Comparison of ENCODE assay signal across 32 mouse cellular contexts in genomic region chr13:30711711-30712110, GRCm38 (mm10). TPM values are rescaled to one million over a fixed set of nuclear protein-coding genes. Genes with fewer than 3 reads are reported as not detected.
"Had no signal": no experiment of that assay in that cellular context is flagged by ENCODE, and none has a peak within 500 bp of the region (broad histone marks: within the 10 kb centered on the region; RNA-seq: fewer than 3 reads in every experiment).

No protein-coding gene starts in this region.

- DNase-seq: left cerebral cortex, postnatal 4 days; liver; liver, embryonic 13.5 days; liver, postnatal 0 days; lung, adult 18-20 months; lung, adult 2 months; lung, embryonic 14.5 days; lung, postnatal 10 days; lung, postnatal 14 days; lung, postnatal 36 days; lung, postnatal 4 days had no signal

- H3K27me3 ChIP-seq: limb, embryonic 12.5 days; limb, embryonic 13.5 days; limb, embryonic 15.5 days; liver, embryonic 12.5 days; liver, embryonic 13.5 days; liver, embryonic 15.5 days; lung, embryonic 15.5 days; midbrain, embryonic 12.5 days; midbrain, embryonic 13.5 days; midbrain, embryonic 15.5 days; neural tube, embryonic 12.5 days; neural tube, embryonic 13.5 days had no signal

- H3K9ac ChIP-seq: limb, embryonic 12.5 days; limb, embryonic 13.5 days; limb, embryonic 15.5 days; liver, embryonic 12.5 days; liver, embryonic 13.5 days; liver, embryonic 14.5 days; liver, embryonic 15.5 days; liver, postnatal 0 days; lung, embryonic 14.5 days; lung, embryonic 15.5 days; midbrain, embryonic 12.5 days; midbrain, embryonic 13.5 days; midbrain, embryonic 15.5 days; neural tube, embryonic 12.5 days; neural tube, embryonic 13.5 days had no signal

- ATAC-seq: liver, embryonic 12.5 days; liver, postnatal 0 days; lung, postnatal 0 days; midbrain, embryonic 13.5 days had no signal

- H3K36me3 ChIP-seq: limb, embryonic 10.5 days; limb, embryonic 12.5 days; liver, embryonic 12.5 days; liver, embryonic 13.5 days; liver, embryonic 15.5 days; lung, embryonic 15.5 days; midbrain, embryonic 10.5 days; midbrain, embryonic 12.5 days; neural tube, embryonic 12.5 days had no signal

- H3K4me2 ChIP-seq: limb, embryonic 12.5 days; limb, embryonic 13.5 days; limb, embryonic 15.5 days; liver, embryonic 11.5 days; liver, embryonic 12.5 days; liver, embryonic 13.5 days; liver, embryonic 15.5 days; lung, embryonic 14.5 days; lung, embryonic 15.5 days; midbrain, embryonic 12.5 days; midbrain, embryonic 13.5 days; midbrain, embryonic 15.5 days; neural tube, embryonic 12.5 days; neural tube, embryonic 13.5 days had no signal

- H3K4me1 ChIP-seq: limb, embryonic 10.5 days; limb, embryonic 12.5 days; limb, embryonic 13.5 days; limb, embryonic 15.5 days; liver, embryonic 12.5 days; liver, embryonic 13.5 days; liver, embryonic 15.5 days; lung, embryonic 15.5 days; megakaryocyte, embryonic 14.5 days; midbrain, embryonic 10.5 days; midbrain, embryonic 12.5 days; midbrain, embryonic 13.5 days; midbrain, embryonic 15.5 days; neural tube, embryonic 12.5 days; neural tube, embryonic 13.5 days had no signal

- H3K9me3 ChIP-seq: limb, embryonic 10.5 days; limb, embryonic 12.5 days; limb, embryonic 13.5 days; limb, embryonic 15.5 days; liver, embryonic 12.5 days; liver, embryonic 13.5 days; liver, embryonic 15.5 days; lung, embryonic 15.5 days; megakaryocyte, embryonic 14.5 days; midbrain, embryonic 10.5 days; midbrain, embryonic 12.5 days; midbrain, embryonic 13.5 days; midbrain, embryonic 15.5 days; neural tube, embryonic 12.5 days; neural tube, embryonic 13.5 days had no signal

- H3K4me3 ChIP-seq: limb, embryonic 10.5 days; limb, embryonic 12.5 days; limb, embryonic 13.5 days; limb, embryonic 15.5 days; liver, embryonic 12.5 days; liver, embryonic 13.5 days; liver, embryonic 15.5 days; lung, embryonic 15.5 days; megakaryocyte, embryonic 14.5 days; midbrain, embryonic 10.5 days; midbrain, embryonic 12.5 days; midbrain, embryonic 13.5 days; midbrain, embryonic 15.5 days; myocyte; neural tube, embryonic 12.5 days; neural tube, embryonic 13.5 days had no signal

- H3K27ac ChIP-seq: limb, embryonic 10.5 days; limb, embryonic 12.5 days; limb, embryonic 13.5 days; limb, embryonic 15.5 days; liver, embryonic 12.5 days; liver, embryonic 13.5 days; liver, embryonic 14.5 days; liver, embryonic 15.5 days; lung, embryonic 15.5 days; macrophage; midbrain, embryonic 10.5 days; midbrain, embryonic 12.5 days; midbrain, embryonic 13.5 days; midbrain, embryonic 15.5 days; neural tube, embryonic 12.5 days; neural tube, embryonic 13.5 days had no signal

RNA-seq across cellular contexts. Expression of gene Irf4, which starts 37.3 kb away (rescaled TPM):
- polyA plus RNA-seq: limb, embryonic 10.5 days; limb, embryonic 11.5 days; limb, embryonic 12.5 days; liver, embryonic 12.5 days; midbrain, embryonic 10.5 days; neural tube, embryonic 11.5 days had no signal
